In genomic region chr17:31594590-31594989, GRCm38 (mm10) we compare ENCODE assay signal across 11 mouse cellular contexts. TPM values are rescaled to one million over a fixed set of nuclear protein-coding genes. Genes with fewer than 3 reads are reported as not detected.
DNase-seq lines count a peak whose midpoint lies in the region; ATAC-seq and TF ChIP-seq lines count a peak whose summit lies in the region.
"Had no signal": no experiment of that assay in that cellular context is flagged by ENCODE, and none has a peak within 500 bp of the region (broad histone marks: within the 10 kb centered on the region; RNA-seq: fewer than 3 reads in every experiment).

No protein-coding gene starts in this region.

- TF ChIP-seq CTCF in liver, embryonic 14.5 days (IDR thresholded peaks at IDR 0.05; ENCODE audit: low read depth), result no peak
- TF ChIP-seq CTCF in bone marrow macrophage, adult 2 months (IDR thresholded peaks at IDR 0.05; ENCODE audit: low read depth, low read length), result no peak

- H3K4me3 ChIP-seq in liver, embryonic 14.5 days (ENCODE audit: insufficient read depth in 1 of 2, low read depth in 2 of 2, low read length in 2 of 2), result no peak overlapping the region
- no peak overlapping the region for H3K4me3 ChIP-seq in liver, embryonic 11.5 days (ENCODE audit: low read depth, low read length)
- H3K4me3 ChIP-seq in bone marrow macrophage, adult 2 months (ENCODE audit: insufficient read depth, low read length), result no peak overlapping the region
- H3K4me3 ChIP-seq in forebrain, embryonic 16.5 days (replicated peaks; ENCODE audit: low read length), result no peak overlapping the region
- H3K4me3 ChIP-seq: erythroblast, embryonic 14.5 days; liver, embryonic 15.5 days; neural tube, embryonic 12.5 days had no signal

- H3K4me1 ChIP-seq in liver, embryonic 14.5 days (replicated peaks; ENCODE audit: control insufficient read depth in 2 of 2, insufficient read depth in 2 of 2, low read length in 1 of 2), result peaks cover 0 to 5% of the 10 kb centered on the region in 2 experiments; a peak in 2 of 4 replicates
- no peaks in the 10 kb centered on the region for H3K4me1 ChIP-seq in liver, embryonic 11.5 days (replicated peaks; ENCODE audit: control insufficient read depth, insufficient read depth, low read length)
- peaks cover 15% of the 10 kb centered on the region for H3K4me1 ChIP-seq in bone marrow macrophage, adult 2 months (ENCODE audit: control insufficient read depth, insufficient read depth, low read length)
- H3K4me1 ChIP-seq in forebrain, embryonic 16.5 days (replicated peaks; ENCODE audit: control insufficient read depth, insufficient read depth, low read length), result no peaks in the 10 kb centered on the region
- H3K4me1 ChIP-seq: liver, embryonic 15.5 days; neural tube, embryonic 12.5 days had no signal

- H3K4me2 ChIP-seq in liver, embryonic 14.5 days (ENCODE audit: low read depth), result no peak overlapping the region
- H3K4me2 ChIP-seq in liver, embryonic 11.5 days, result no peak overlapping the region
- H3K4me2 ChIP-seq in forebrain, embryonic 16.5 days (ENCODE audit: low read length), result no peak overlapping the region
- H3K4me2 ChIP-seq: liver, embryonic 15.5 days; neural tube, embryonic 12.5 days had no signal

- 42% methylated on average over 7 of the region's 7 CpGs for WGBS in liver, embryonic 14.5 days (ENCODE audit: insufficient replicate concordance)
- 64% methylated on average over 7 of the region's 7 CpGs for WGBS in liver, embryonic 11.5 days
- 77% methylated on average over 7 of the region's 7 CpGs for WGBS in forebrain, embryonic 16.5 days

- no peaks in the 10 kb centered on the region; the same call in none of the 2 replicates for H3K36me3 ChIP-seq in liver, embryonic 14.5 days (replicated peaks; ENCODE audit: control insufficient read depth, insufficient read depth, low read depth)
- H3K36me3 ChIP-seq in liver, embryonic 11.5 days (ENCODE audit: control insufficient read depth, insufficient read depth, low read length), result peaks cover 6% of the 10 kb centered on the region; the same call in 1 of the 2 replicates
- H3K36me3 ChIP-seq in forebrain, embryonic 16.5 days (ENCODE audit: control insufficient read depth, insufficient read depth), result peaks cover 18% of the 10 kb centered on the region

- peak; percentile 20 to 37 (median 22) for DNase-seq in liver, embryonic 14.5 days (ENCODE audit: low read depth in 3 of 3, low spot score in 3 of 3)
- no peak for DNase-seq in liver, embryonic 11.5 days (ENCODE audit: low spot score)
- peak; percentile 57 to 59 for DNase-seq in monocyte, adult 2 months (ENCODE audit: low read depth in 1 of 2, low spot score in 2 of 2)
- DNase-seq in adrenal gland, postnatal 36 days, result no peak
- no peak for DNase-seq in ovary, postnatal 14 days (ENCODE audit: low spot score)
- DNase-seq: adrenal gland, adult 2 months had no signal

- no peak for TF ChIP-seq POLR2A in bone marrow macrophage, adult 2 months (IDR thresholded peaks at IDR 0.05; ENCODE audit: borderline replicate concordance, low read depth, low read length)

- H3K27ac ChIP-seq in liver, embryonic 14.5 days, result no peak overlapping the region
- no peak overlapping the region for H3K27ac ChIP-seq in liver, embryonic 11.5 days (ENCODE audit: low read depth, low read length)
- H3K27ac ChIP-seq in bone marrow macrophage, adult 2 months (ENCODE audit: insufficient read depth, low read depth, low read length), result peak overlapping the region; percentile 11; the same call in 1 of the 2 replicates
- H3K27ac ChIP-seq in forebrain, embryonic 16.5 days (ENCODE audit: low read length), result peak overlapping the region; percentile 44; the same call in 1 of the 2 replicates
- H3K27ac ChIP-seq: liver, embryonic 15.5 days; neural tube, embryonic 12.5 days had no signal

- no peaks in the 10 kb centered on the region for H3K9me3 ChIP-seq in liver, embryonic 14.5 days (ENCODE audit: control insufficient read depth, low read length)
- no peaks in the 10 kb centered on the region for H3K9me3 ChIP-seq in liver, embryonic 11.5 days (ENCODE audit: control insufficient read depth, low read length)
- no peaks in the 10 kb centered on the region for H3K9me3 ChIP-seq in forebrain, embryonic 16.5 days (ENCODE audit: control insufficient read depth, low read length)
- H3K9me3 ChIP-seq: liver, embryonic 15.5 days; neural tube, embryonic 12.5 days had no signal

- no peak overlapping the region for H3K9ac ChIP-seq in liver, embryonic 14.5 days (replicated peaks)
- H3K9ac ChIP-seq in liver, embryonic 11.5 days (ENCODE audit: low read depth, low read length), result no peak overlapping the region
- H3K9ac ChIP-seq in forebrain, embryonic 16.5 days (replicated peaks; ENCODE audit: low read depth, low read length), result no peak overlapping the region
- H3K9ac ChIP-seq: liver, embryonic 15.5 days; neural tube, embryonic 12.5 days had no signal

- ATAC-seq in liver, embryonic 14.5 days (ENCODE audit: insufficient read depth), result no peak
- no peak for ATAC-seq in liver, embryonic 11.5 days (replicated peaks; ENCODE audit: low FRiP score)
- no peak for ATAC-seq in forebrain, embryonic 16.5 days

- no peaks in the 10 kb centered on the region for H3K27me3 ChIP-seq in liver, embryonic 14.5 days (ENCODE audit: control insufficient read depth, insufficient read depth, low read length)
- no peaks in the 10 kb centered on the region for H3K27me3 ChIP-seq in liver, embryonic 11.5 days (replicated peaks; ENCODE audit: control insufficient read depth, insufficient read depth, low read length)
- no peaks in the 10 kb centered on the region for H3K27me3 ChIP-seq in forebrain, embryonic 16.5 days (replicated peaks; ENCODE audit: control insufficient read depth, insufficient read depth, low read length)
- H3K27me3 ChIP-seq: liver, embryonic 15.5 days; neural tube, embryonic 12.5 days had no signal

- no peak for TF ChIP-seq EP300 in liver, embryonic 14.5 days (IDR thresholded peaks at IDR 0.05; ENCODE audit: low read depth)

RNA-seq across cellular contexts. Expression of gene Pknox1, which starts 30.1 kb away (rescaled TPM):
- 5.5 and 7.0 TPM in 2 replicates for polyA plus RNA-seq in liver, embryonic 14.5 days (2012; rRNA removed)
- polyA plus RNA-seq in liver, embryonic 14.5 days (2014; fragmentation: Nextera tagmentation; extraction: Ambion mirVana), result 10.6 and 11.8 TPM in 2 replicates
- polyA plus RNA-seq in liver, embryonic 11.5 days (2014; fragmentation: Nextera tagmentation; extraction: Ambion mirVana), result 25.4 and 25.8 TPM in 2 replicates
- 14.3 and 18.6 TPM in 2 replicates for polyA plus RNA-seq in bone marrow macrophage, adult 2 months (2012; ENCODE audit: insufficient read depth, insufficient read length, missing spikeins)
- polyA plus RNA-seq in forebrain, embryonic 16.5 days (2015; fragmentation: Nextera tagmentation; extraction: Ambion mirVana), result 32.2 and 36.0 TPM in 2 replicates
- total RNA-seq in adrenal gland, postnatal 36 days (2021), result 10 to 100 TPM; 19.9 to 24.0 TPM

RNA-seq across cellular contexts. Expression of gene Cbs, which starts 42.4 kb away (rescaled TPM):
- polyA plus RNA-seq in liver, embryonic 14.5 days (2012; rRNA removed), result 14.6 and 15.7 TPM in 2 replicates
- 13.1 and 14.9 TPM in 2 replicates for polyA plus RNA-seq in liver, embryonic 14.5 days (2014; fragmentation: Nextera tagmentation; extraction: Ambion mirVana)
- polyA plus RNA-seq in liver, embryonic 11.5 days (2014; fragmentation: Nextera tagmentation; extraction: Ambion mirVana), result 7.3 and 8.3 TPM in 2 replicates
- not detected in 2 replicates for polyA plus RNA-seq in bone marrow macrophage, adult 2 months (2012; ENCODE audit: insufficient read depth, insufficient read length, missing spikeins)
- polyA plus RNA-seq in forebrain, embryonic 16.5 days (2015; fragmentation: Nextera tagmentation; extraction: Ambion mirVana), result 8.7 and 12.9 TPM in 2 replicates
- 1 to 10 TPM; 2.3 to 6.1 TPM for total RNA-seq in adrenal gland, postnatal 36 days (2021)

Comparison
In these comparisons a context has a peak if more than half of its experiments do, and no peak if none do; other contexts are left out.
1. DNase-seq: peak in liver, embryonic 14.5 days (3 of 3) and monocyte, adult 2 months (2 of 2); none in liver, embryonic 11.5 days (single experiment), adrenal gland, postnatal 36 days (0 of 2) and ovary, postnatal 14 days (single experiment).
2. H3K27ac ChIP-seq: peak in bone marrow macrophage, adult 2 months (single experiment) and forebrain, embryonic 16.5 days (single experiment); none in liver, embryonic 14.5 days (single experiment) and liver, embryonic 11.5 days (single experiment).